11 mouse cellular contexts compared by ENCODE assay signal in the genomic region with DNA sequence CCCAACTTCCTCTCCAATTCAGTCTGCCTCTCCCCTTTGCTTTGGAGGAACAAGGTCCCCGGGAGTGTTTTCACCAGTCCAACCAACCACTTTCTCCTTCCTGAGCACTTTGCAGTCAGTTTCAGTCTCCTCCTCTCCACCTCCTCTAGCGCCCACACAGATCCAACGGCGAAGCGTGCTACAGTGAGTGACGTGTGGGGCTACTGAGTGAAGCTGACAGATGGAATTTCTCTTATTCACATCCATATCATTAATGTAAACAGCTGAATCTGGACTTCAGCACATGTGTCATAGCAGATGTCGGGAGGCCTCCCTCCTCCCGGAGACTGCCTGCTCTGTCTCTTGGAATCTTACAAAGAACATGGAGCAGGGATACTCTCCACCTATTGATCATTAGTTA.
DNase-seq lines count a peak whose midpoint lies in the region; ATAC-seq and TF ChIP-seq lines count a peak whose summit lies in the region.
"Had no signal": no experiment of that assay in that cellular context is flagged by ENCODE, and none has a peak within 500 bp of the region (broad histone marks: within the 10 kb centered on the region; RNA-seq: fewer than 3 reads in every experiment).

No protein-coding gene starts in this region.

- DNase-seq in heart, postnatal 14 days = no peak
- peak; percentile 90 for DNase-seq in lung, postnatal 0 days (ENCODE audit: low spot score)
- DNase-seq in lung, postnatal 36 days = no peak
- DNase-seq in left cerebral cortex, adult 8-10 months (ENCODE audit: low spot score in 2 of 2) = no peak
- DNase-seq in left cerebral cortex, postnatal 4 days = no peak
- DNase-seq: cerebellum, postnatal 25 days; liver, embryonic 13.5 days had no signal

- TF ChIP-seq EP300 in lung, postnatal 0 days (IDR thresholded peaks at IDR 0.05) = no peak

- no peaks in the 10 kb centered on the region for H3K9me3 ChIP-seq in heart, embryonic 13.5 days
- H3K9me3 ChIP-seq in lung, postnatal 0 days (ENCODE audit: low read length) = no peaks in the 10 kb centered on the region
- no peaks in the 10 kb centered on the region for H3K9me3 ChIP-seq in intestine, postnatal 0 days (ENCODE audit: control insufficient read depth)
- H3K9me3 ChIP-seq in stomach, embryonic 15.5 days = no peaks in the 10 kb centered on the region
- H3K9me3 ChIP-seq: liver, embryonic 13.5 days; midbrain, embryonic 10.5 days had no signal

- 0 out of 2 replicates have a peak, but pooled peaks cover 6% of the 10 kb centered on the region for H3K4me1 ChIP-seq in heart, embryonic 13.5 days
- H3K4me1 ChIP-seq in lung, postnatal 0 days (ENCODE audit: insufficient read depth, low read depth, low read length) = no peaks in the 10 kb centered on the region
- no peaks in the 10 kb centered on the region for H3K4me1 ChIP-seq in intestine, postnatal 0 days (replicated peaks; ENCODE audit: control insufficient read depth, insufficient read depth, low read length)
- no peaks in the 10 kb centered on the region for H3K4me1 ChIP-seq in stomach, embryonic 15.5 days
- H3K4me1 ChIP-seq: liver, embryonic 13.5 days had no signal

- TF ChIP-seq CTCF in lung, postnatal 0 days (IDR thresholded peaks at IDR 0.05) = no peak
- TF ChIP-seq CTCF in intestine, postnatal 0 days (IDR thresholded peaks at IDR 0.05; ENCODE audit: low read depth) = no peak

- peak overlapping the region; percentile 23; the same call in 1 of the 2 replicates for H3K4me3 ChIP-seq in heart, embryonic 13.5 days
- H3K4me3 ChIP-seq in lung, postnatal 0 days (ENCODE audit: low read depth, low read length) = no peak overlapping the region
- no peak overlapping the region for H3K4me3 ChIP-seq in intestine, postnatal 0 days (ENCODE audit: low read depth, low read length)
- no peak overlapping the region for H3K4me3 ChIP-seq in stomach, embryonic 15.5 days (replicated peaks)
- H3K4me3 ChIP-seq: liver, embryonic 13.5 days; midbrain, embryonic 10.5 days had no signal

- H3K9ac ChIP-seq in heart, embryonic 13.5 days = no peak overlapping the region; the same call in 1 of the 2 replicates
- H3K9ac ChIP-seq in lung, postnatal 0 days (replicated peaks; ENCODE audit: low read depth) = no peak overlapping the region
- H3K9ac ChIP-seq in intestine, postnatal 0 days (ENCODE audit: low read depth, low read length) = no peak overlapping the region
- H3K9ac ChIP-seq in stomach, embryonic 15.5 days = no peak overlapping the region
- H3K9ac ChIP-seq: liver, embryonic 13.5 days had no signal

- peak overlapping the region; percentile 60 for H3K4me2 ChIP-seq in heart, embryonic 13.5 days
- H3K4me2 ChIP-seq in lung, postnatal 0 days (replicated peaks; ENCODE audit: low read depth, low read length) = 0 out of 2 replicates have a peak overlapping the region, but pooled peaks have one; percentile 14
- H3K4me2 ChIP-seq in intestine, postnatal 0 days (replicated peaks; ENCODE audit: low read depth) = peak overlapping the region; percentile 25; the same call in 1 of the 2 replicates
- peak overlapping the region; percentile 21; the same call in 1 of the 2 replicates for H3K4me2 ChIP-seq in stomach, embryonic 15.5 days
- H3K4me2 ChIP-seq: liver, embryonic 13.5 days had no signal

- no peaks in the 10 kb centered on the region for H3K36me3 ChIP-seq in heart, embryonic 13.5 days
- no peaks in the 10 kb centered on the region for H3K36me3 ChIP-seq in lung, postnatal 0 days (ENCODE audit: insufficient read depth, low read length)
- peaks cover 7% of the 10 kb centered on the region; the same call in 1 of the 2 replicates for H3K36me3 ChIP-seq in intestine, postnatal 0 days (ENCODE audit: control insufficient read depth, insufficient read depth)
- no peaks in the 10 kb centered on the region for H3K36me3 ChIP-seq in stomach, embryonic 15.5 days
- H3K36me3 ChIP-seq: liver, embryonic 13.5 days; midbrain, embryonic 10.5 days had no signal

- H3K27ac ChIP-seq in heart, embryonic 13.5 days (replicated peaks) = 0 out of 2 replicates have a peak overlapping the region, but pooled peaks have one; percentile 20
- H3K27ac ChIP-seq in lung, postnatal 0 days (ENCODE audit: low read length) = no peak overlapping the region
- H3K27ac ChIP-seq in intestine, postnatal 0 days (ENCODE audit: low read depth, low read length) = no peak overlapping the region
- H3K27ac ChIP-seq in stomach, embryonic 15.5 days = no peak overlapping the region
- H3K27ac ChIP-seq: liver, embryonic 13.5 days; midbrain, embryonic 10.5 days had no signal

- no peaks in the 10 kb centered on the region for H3K27me3 ChIP-seq in heart, embryonic 13.5 days (replicated peaks)
- H3K27me3 ChIP-seq in lung, postnatal 0 days (replicated peaks; ENCODE audit: insufficient read depth, low read length) = no peaks in the 10 kb centered on the region
- no peaks in the 10 kb centered on the region for H3K27me3 ChIP-seq in intestine, postnatal 0 days (replicated peaks; ENCODE audit: control insufficient read depth, insufficient read depth, low read length)
- no peaks in the 10 kb centered on the region for H3K27me3 ChIP-seq in stomach, embryonic 15.5 days (replicated peaks)
- H3K27me3 ChIP-seq: liver, embryonic 13.5 days had no signal

- intact Hi-C loops in heart, postnatal 14 days (cut with DNase I) = no loop called here
- intact Hi-C loops in left cerebral cortex, postnatal 4 days (cut with DNase I) = no loop called here

- ATAC-seq in heart, embryonic 13.5 days (ENCODE audit: extremely low read depth, insufficient number of reproducible peaks, low FRiP score, low TSS enrichment) = no peak
- ATAC-seq in lung, postnatal 0 days = peak; percentile 90
- peak; percentile 79 for ATAC-seq in intestine, postnatal 0 days
- no peak for ATAC-seq in stomach, embryonic 15.5 days (ENCODE audit: insufficient read depth, low FRiP score, low read depth)

- 34% methylated on average over 8 of the region's 8 CpGs for WGBS in heart, embryonic 13.5 days
- WGBS in lung, postnatal 0 days = 39% methylated on average over 8 of the region's 8 CpGs
- 24% methylated on average over 8 of the region's 8 CpGs for WGBS in intestine, postnatal 0 days
- 26% methylated on average over 8 of the region's 8 CpGs for WGBS in stomach, embryonic 15.5 days

Comparison
In these comparisons a context has a peak if more than half of its experiments do, and no peak if none do; other contexts are left out.
1. ATAC-seq: peak in lung, postnatal 0 days (single experiment) and intestine, postnatal 0 days (single experiment); none in heart, embryonic 13.5 days (single experiment) and stomach, embryonic 15.5 days (single experiment).
2. Peak in every context shown above with its lines, with median percentiles within 50 percentile points of each other: H3K4me2 ChIP-seq.